Mouse (Mus musculus): Measurements from ENCODE around the gene Fasn.

- TF ChIP-seq CTCF (IDR thresholded peaks at IDR 0.05; ENCODE audit: low read depth, low read length): no peak
- no peak for TF ChIP-seq TAL1 (conservative IDR thresholded peaks at IDR 0.05; ENCODE audit: low read depth, low read length)
- no peak for TF ChIP-seq POLR2AphosphoS5 (IDR thresholded peaks at IDR 0.05; ENCODE audit: insufficient replicate concordance, low read depth, low read length)
- no peak for TF ChIP-seq GATA1 (IDR thresholded peaks at IDR 0.05; ENCODE audit: borderline replicate concordance, low read length)
- TF ChIP-seq GATA2 (IDR thresholded peaks at IDR 0.05; ENCODE audit: borderline replicate concordance, low read depth, low read length): no peak
Measured at GRCm38 (mm10) chr11:120817358-120817757, 7.0 kb downstream of the Fasn start.

Measured in G1E (cell line).